Mouse (Mus musculus) forebrain, embryonic 10.5 days (tissue): ENCODE measurements around the gene Icam4. TPM values are rescaled to one million over a fixed set of nuclear protein-coding genes. Genes with fewer than 3 reads are reported as not detected.
"Not testable (repeated sequence)": the region's sequence is repeated elsewhere in the genome, so short reads cannot be mapped to it uniquely, and the experiment has no call there.

Source experiments
- DNase-seq: peaks from one replicate; pipeline ENCODE4 v3.0.0-alpha.2; 2017; ENCODE audit warnings: low spot score; ENCODE audit errors: extremely low spot score
- H3K27ac ChIP-seq: fragments of 300-500 bp; sonication (generic); 2 replicates; pipeline ENCODE4 v1.5.1; 2016; ENCODE audit warnings: mild to moderate bottlenecking
- H3K27me3 ChIP-seq: fragments of 300-500 bp; sonication (generic); 2 replicates; pipeline ENCODE4 v1.6.1; 2016; ENCODE audit warnings: mild to moderate bottlenecking; ENCODE audit not compliant: poor library complexity, severe bottlenecking
- H3K36me3 ChIP-seq: fragments of 300-500 bp; sonication (generic); replicated peaks from 2 replicates; pipeline ENCODE4 v1.6.1; 2016; ENCODE audit warnings: mild to moderate bottlenecking, moderate library complexity
- H3K4me1 ChIP-seq: fragments of 300-500 bp; sonication (generic); 2 replicates; pipeline ENCODE4 v1.6.1; 2016
- H3K4me3 ChIP-seq: fragments of 300-500 bp; sonication (generic); 2 replicates; pipeline ENCODE4 v1.5.1; 2016; ENCODE audit warnings: mild to moderate bottlenecking, moderate library complexity
- H3K9me3 ChIP-seq: fragments of 300-500 bp; sonication (generic); 2 replicates; pipeline ENCODE4 v1.6.1; 2016; ENCODE audit warnings: mild to moderate bottlenecking, moderate library complexity
- WGBS: fragments of 180-500 bp; shearing (Covaris S2); methylation state at CpG from one replicate; pipeline ENCODE4 v1.1.7; 2016; 5-methylcytosine and 5-hydroxymethylcytosine counted together
- polyA plus RNA-seq: library from polyadenylated mRNA; unstranded; fragments of >200 nt; fragmentation: Nextera tagmentation; extraction: Ambion mirVana; gene quantifications from 2 replicates; pipeline ENCODE4 v1.2.1, GENCODE M21; 2016

Gene Icam4
- polyA plus RNA-seq, 1 experiment from 2014 or later, result 7.9 TPM

- Histone ChIP-seq H3K27me3 (no peaks in the 10 kb centered on the region), H3K4me3 (no peak overlapping the region), H3K4me1 (peaks cover 14% of the 10 kb centered on the region), H3K36me3 (peaks cover 15% of the 10 kb centered on the region), H3K9me3 (no peaks in the 10 kb centered on the region), H3K27ac (no peak overlapping the region)
- DNase-seq, result no peak
Measured at GRCm38 (mm10) chr9:21000811-21001210, 28.4 kb upstream of the Icam4 start.

GRCm38 (mm10) chr9:21001651-21002200, 27.4 kb upstream of the Icam4 start:
- Histone ChIP-seq H3K9me3 (no peaks in the 10 kb centered on the region), H3K27ac (no peak overlapping the region), H3K36me3 (peaks cover 24% of the 10 kb centered on the region), H3K27me3 (no peaks in the 10 kb centered on the region), H3K4me1 (peaks cover 14% of the 10 kb centered on the region), H3K4me3 (peak overlapping the region; percentile 87; the same call in 1 of the 2 replicates)
- DNase-seq, result no peak
- WGBS, result 74% methylated on average over 6 of the region's 6 CpGs

GRCm38 (mm10) chr9:21002270-21002626, 26.9 kb upstream of the Icam4 start:
- H3K4me1 ChIP-seq, result peaks cover 14% of the 10 kb centered on the region
- no peaks in the 10 kb centered on the region for H3K27me3 ChIP-seq
- WGBS, result 15% methylated on average over 7 of the region's 7 CpGs
- peak overlapping the region; percentile 87 for H3K4me3 ChIP-seq
- H3K27ac ChIP-seq, result peak overlapping the region; percentile 87
- H3K36me3 ChIP-seq, result peaks cover 29% of the 10 kb centered on the region
- DNase-seq, result no peak
- H3K9me3 ChIP-seq, result no peaks in the 10 kb centered on the region

- H3K27me3 ChIP-seq, result no peaks in the 10 kb centered on the region
- under 1% methylated on average over 72 of the region's 72 CpGs for WGBS
- peak within 1 kb of the TSS; percentile 87 for H3K4me3 ChIP-seq
Measured at GRCm38 (mm10) chr9:21002627-21003551, 26.3 kb upstream of the Icam4 start, which contains the start of gene Mrpl4. Gene Mrpl4, plus strand, starts transcription at chr9:21002738.

GRCm38 (mm10) chr9:21007313-21007952, 21.7 kb upstream of the Icam4 start:
- H3K27ac ChIP-seq, result no peak overlapping the region
- H3K4me1 ChIP-seq, result peaks cover 9% of the 10 kb centered on the region
- H3K36me3 ChIP-seq, result peaks cover 53% of the 10 kb centered on the region
- no peaks in the 10 kb centered on the region for H3K27me3 ChIP-seq
- no peaks in the 10 kb centered on the region for H3K9me3 ChIP-seq
- no peak for DNase-seq
- 92% methylated on average over 10 of the region's 10 CpGs for WGBS
- H3K4me3 ChIP-seq, result no peak overlapping the region

More at GRCm38 (mm10) chr9:21002627-21003551, 26.3 kb upstream of the Icam4 start, which contains the start of gene Mrpl4:
- no peaks in the 10 kb centered on the region for H3K9me3 ChIP-seq
- peaks cover 36% of the 10 kb centered on the region for H3K36me3 ChIP-seq
- peaks cover 14% of the 10 kb centered on the region for H3K4me1 ChIP-seq
- peak within 1 kb of the TSS; percentile 87 for H3K27ac ChIP-seq
- peak; percentile 89 for DNase-seq

GRCm38 (mm10) chr9:21008007-21008406, 21.2 kb upstream of the Icam4 start:
- H3K9me3 ChIP-seq, result no peaks in the 10 kb centered on the region
- no peak overlapping the region for H3K27ac ChIP-seq
- peaks cover 8% of the 10 kb centered on the region for H3K4me1 ChIP-seq
- H3K27me3 ChIP-seq, result no peaks in the 10 kb centered on the region
- H3K36me3 ChIP-seq, result peaks cover 53% of the 10 kb centered on the region
- DNase-seq, result no peak
- no peak overlapping the region for H3K4me3 ChIP-seq
- 81% methylated on average over 7 of the region's 7 CpGs for WGBS

GRCm38 (mm10) chr9:21010362-21010761, 18.8 kb upstream of the Icam4 start:
- peaks cover 8% of the 10 kb centered on the region for H3K4me1 ChIP-seq
- no peak overlapping the region for H3K27ac ChIP-seq
- peaks cover 43% of the 10 kb centered on the region for H3K36me3 ChIP-seq
- no peak overlapping the region for H3K4me3 ChIP-seq
- 79% methylated on average over 2 of the region's 2 CpGs for WGBS
- DNase-seq, result no peak
- H3K27me3 ChIP-seq, result peaks cover 22% of the 10 kb centered on the region
- H3K9me3 ChIP-seq, result no peaks in the 10 kb centered on the region

- Histone ChIP-seq H3K36me3 (peaks cover 36% of the 10 kb centered on the region), H3K4me1 (peaks cover 15% of the 10 kb centered on the region), H3K27me3 (peaks cover 29% of the 10 kb centered on the region)
- DNase-seq, H3K27ac ChIP-seq, H3K9me3 ChIP-seq, H3K4me3 ChIP-seq: not testable (repeated sequence)
- WGBS, result 73% methylated on average over 9 of the region's 9 CpGs
Measured at GRCm38 (mm10) chr9:21010939-21011541, 18.1 kb upstream of the Icam4 start.

GRCm38 (mm10) chr9:21011846-21012312, 17.3 kb upstream of the Icam4 start:
- no peaks in the 10 kb centered on the region for H3K9me3 ChIP-seq
- no peak for DNase-seq
- peaks cover 20% of the 10 kb centered on the region for H3K4me1 ChIP-seq
- WGBS, result 78% methylated on average over 5 of the region's 5 CpGs
- H3K27me3 ChIP-seq, result peaks cover 37% of the 10 kb centered on the region
- peaks cover 28% of the 10 kb centered on the region for H3K36me3 ChIP-seq
- no peak overlapping the region for H3K4me3 ChIP-seq
- H3K27ac ChIP-seq, result no peak overlapping the region

- Histone ChIP-seq H3K36me3 (peaks cover 23% of the 10 kb centered on the region), H3K27me3 (peaks cover 42% of the 10 kb centered on the region), H3K9me3 (no peaks in the 10 kb centered on the region), H3K27ac (no peak overlapping the region), H3K4me3 (no peak overlapping the region), H3K4me1 (peaks cover 20% of the 10 kb centered on the region)
- DNase-seq, result no peak
- WGBS, result 36% methylated on average over 1 of the region's 1 CpGs
Measured at GRCm38 (mm10) chr9:21012368-21012767, 16.8 kb upstream of the Icam4 start.

- no peaks in the 10 kb centered on the region for H3K36me3 ChIP-seq
- H3K4me3 ChIP-seq, result peak overlapping the region; percentile 45
- H3K27me3 ChIP-seq, result peaks cover 63% of the 10 kb centered on the region
- no peak overlapping the region for H3K27ac ChIP-seq
- H3K9me3 ChIP-seq, result no peaks in the 10 kb centered on the region
- peaks cover 20% of the 10 kb centered on the region for H3K4me1 ChIP-seq
- DNase-seq, result no peak
- 3% methylated on average over 29 of the region's 29 CpGs for WGBS
Measured at GRCm38 (mm10) chr9:21014691-21015570, 14.2 kb upstream of the Icam4 start.
